Mouse (Mus musculus): Measurements from ENCODE around the gene Syce2.

DNA sequence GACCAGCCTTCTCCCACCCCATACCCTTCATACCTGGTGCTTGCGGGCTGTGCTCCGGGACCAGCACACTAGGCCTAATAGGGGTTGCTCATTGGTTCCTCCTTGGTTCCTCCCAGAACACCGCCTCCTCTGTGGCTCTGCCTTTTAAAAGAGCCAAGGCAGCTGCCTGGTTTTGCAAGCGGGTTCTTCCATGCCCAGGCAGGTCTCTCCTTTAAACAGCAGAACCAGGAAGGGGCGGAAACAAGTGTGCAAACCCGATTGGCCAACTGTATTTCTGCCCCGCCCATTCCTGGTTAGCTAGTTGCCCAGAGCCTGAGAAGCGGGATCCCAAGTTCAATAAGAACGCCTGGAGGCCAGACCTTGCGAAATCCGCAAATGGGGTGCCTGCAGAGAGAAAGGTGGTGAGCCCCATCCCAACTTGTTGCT is 21.8 kb downstream of the Syce2 start, which contains the start of gene Gcdh:
- no peak for TF ChIP-seq CTCF (IDR thresholded peaks at IDR 0.05)
- peak; percentile 76 for TF ChIP-seq POLR2A (IDR thresholded peaks at IDR 0.05; ENCODE audit: insufficient read depth, low read depth, low read length)
- 0 out of 2 replicates have a peak, but pooled peaks have one; percentile 56 for TF ChIP-seq EP300 (IDR thresholded peaks at IDR 0.05; ENCODE audit: insufficient read depth, low read depth, low read length)

Measured in heart, adult 2 months (tissue).